Mouse (Mus musculus): ENCODE measurements around the gene Vps26a. TPM values are rescaled to one million over a fixed set of nuclear protein-coding genes. Genes with fewer than 3 reads are reported as not detected.
"Not testable (repeated sequence)": the region's sequence is repeated elsewhere in the genome, so short reads cannot be mapped to it uniquely, and the experiment has no call there.

Vps26a gene
- polyA plus RNA-seq, 1 experiment from 2014 or later = 79.8 TPM

- no peak for ATAC-seq (ENCODE audit: low FRiP score)
- Histone ChIP-seq H3K27me3 (no peaks in the 10 kb centered on the region), H3K4me3 (no peak overlapping the region), H3K9ac (no peak overlapping the region), H3K4me1 (peaks cover 6% of the 10 kb centered on the region), H3K27ac (no peak overlapping the region), H3K4me2 (replicated peaks) (no peak overlapping the region), H3K36me3 (no peaks in the 10 kb centered on the region), H3K9me3 (replicated peaks) (no peaks in the 10 kb centered on the region)
- WGBS = 45% methylated on average over 1 of the region's 1 CpGs
Observed at GRCm38 (mm10) chr10:62488266-62488665, 1.7 kb upstream of the Vps26a start.

- H3K27ac ChIP-seq = peak overlapping the region; percentile 87
- H3K9ac ChIP-seq = peak overlapping the region; percentile 85
- H3K4me2 ChIP-seq (replicated peaks) = peak overlapping the region; percentile 61
- peak overlapping the region; percentile 87 for H3K4me3 ChIP-seq
- under 1% methylated on average over 44 of the region's 48 CpGs for WGBS
- ATAC-seq (ENCODE audit: low FRiP score) = peak; percentile 89
- peaks cover 6% of the 10 kb centered on the region for H3K4me1 ChIP-seq
- no peaks in the 10 kb centered on the region for H3K27me3 ChIP-seq
- no peaks in the 10 kb centered on the region for H3K9me3 ChIP-seq (replicated peaks)
- H3K36me3 ChIP-seq = no peaks in the 10 kb centered on the region
Observed at GRCm38 (mm10) chr10:62485878-62486582, 575 bp downstream of the Vps26a start.

GRCm38 (mm10) chr10:62481108-62481852 is 5.3 kb downstream of the Vps26a start:
- ATAC-seq (ENCODE audit: low FRiP score) = no peak
- WGBS = 74% methylated on average over 7 of the region's 7 CpGs
- no peaks in the 10 kb centered on the region for H3K27me3 ChIP-seq

GRCm38 (mm10) chr10:62476980-62477379 is 9.6 kb downstream of the Vps26a start:
- no peak for ATAC-seq (ENCODE audit: low FRiP score)
- Histone ChIP-seq H3K36me3 (peaks cover 16% of the 10 kb centered on the region; the same call in 1 of the 2 replicates), H3K9ac (no peak overlapping the region), H3K27ac (no peak overlapping the region), H3K4me1 (no peaks in the 10 kb centered on the region), H3K9me3 (replicated peaks) (no peaks in the 10 kb centered on the region), H3K4me3 (no peak overlapping the region), H3K27me3 (no peaks in the 10 kb centered on the region), H3K4me2 (replicated peaks) (no peak overlapping the region)
- 82% methylated on average over 2 of the region's 2 CpGs for WGBS

More at GRCm38 (mm10) chr10:62481108-62481852, 5.3 kb downstream of the Vps26a start:
- no peak overlapping the region for H3K9ac ChIP-seq
- no peaks in the 10 kb centered on the region for H3K9me3 ChIP-seq (replicated peaks)
- no peak overlapping the region for H3K27ac ChIP-seq
- peaks cover 7% of the 10 kb centered on the region; the same call in 1 of the 2 replicates for H3K36me3 ChIP-seq
- peaks cover 6% of the 10 kb centered on the region for H3K4me1 ChIP-seq
- H3K4me2 ChIP-seq (replicated peaks) = no peak overlapping the region
- H3K4me3 ChIP-seq = no peak overlapping the region

- Histone ChIP-seq H3K9ac (no peak overlapping the region), H3K4me3 (no peak overlapping the region), H3K27ac (no peak overlapping the region), H3K9me3 (replicated peaks) (no peaks in the 10 kb centered on the region), H3K4me1 (no peaks in the 10 kb centered on the region), H3K4me2 (replicated peaks) (no peak overlapping the region), H3K36me3 (peaks cover 16% of the 10 kb centered on the region; the same call in 1 of the 2 replicates), H3K27me3 (no peaks in the 10 kb centered on the region)
- WGBS = 91% methylated on average over 10 of the region's 10 CpGs
- ATAC-seq (ENCODE audit: low FRiP score) = no peak
Observed at GRCm38 (mm10) chr10:62474944-62475343, 11.7 kb downstream of the Vps26a start.

GRCm38 (mm10) chr10:62471105-62471504 is 15.5 kb downstream of the Vps26a start:
- no peaks in the 10 kb centered on the region for H3K9me3 ChIP-seq (replicated peaks)
- 67% methylated on average over 5 of the region's 5 CpGs for WGBS
- no peak overlapping the region for H3K9ac ChIP-seq
- no peaks in the 10 kb centered on the region for H3K4me1 ChIP-seq
- H3K36me3 ChIP-seq = peaks cover 23% of the 10 kb centered on the region; the same call in 1 of the 2 replicates
- no peak for ATAC-seq (ENCODE audit: low FRiP score)
- H3K27me3 ChIP-seq = no peaks in the 10 kb centered on the region
- H3K27ac ChIP-seq = no peak overlapping the region
- no peak overlapping the region for H3K4me2 ChIP-seq (replicated peaks)
- H3K4me3 ChIP-seq = no peak overlapping the region

- Histone ChIP-seq H3K27me3 (no peaks in the 10 kb centered on the region), H3K4me1 (no peaks in the 10 kb centered on the region), H3K36me3 (peaks cover 17% of the 10 kb centered on the region; the same call in 1 of the 2 replicates), H3K4me2 (replicated peaks) (no peak overlapping the region), H3K9me3 (replicated peaks) (no peaks in the 10 kb centered on the region), H3K4me3 (no peak overlapping the region), H3K9ac (no peak overlapping the region), H3K27ac (no peak overlapping the region)
- WGBS = 96% methylated on average over 4 of the region's 4 CpGs
- ATAC-seq (ENCODE audit: low FRiP score) = no peak
Observed at GRCm38 (mm10) chr10:62469736-62470135, 16.9 kb downstream of the Vps26a start.

- no peaks in the 10 kb centered on the region for H3K27me3 ChIP-seq
- no peak overlapping the region for H3K27ac ChIP-seq
- peaks cover 43% of the 10 kb centered on the region for H3K36me3 ChIP-seq
- H3K9ac ChIP-seq = no peak overlapping the region
- H3K4me1 ChIP-seq = no peaks in the 10 kb centered on the region
- no peak overlapping the region for H3K4me3 ChIP-seq
- no peak for ATAC-seq (ENCODE audit: low FRiP score)
- H3K4me2 ChIP-seq (replicated peaks) = no peak overlapping the region
- H3K9me3 ChIP-seq (replicated peaks) = no peaks in the 10 kb centered on the region
Observed at GRCm38 (mm10) chr10:62461321-62461720, 25.3 kb downstream of the Vps26a start.

- not testable (repeated sequence) for H3K4me3 ChIP-seq; H3K9ac ChIP-seq; H3K9me3 ChIP-seq (replicated peaks); H3K4me2 ChIP-seq (replicated peaks); ATAC-seq (ENCODE audit: low FRiP score); H3K27ac ChIP-seq; H3K27me3 ChIP-seq
- H3K36me3 ChIP-seq = peaks cover 22% of the 10 kb centered on the region
- H3K4me1 ChIP-seq = peaks cover 20% of the 10 kb centered on the region
- WGBS = 72% methylated on average over 11 of the region's 11 CpGs
Observed at GRCm38 (mm10) chr10:62452001-62452400, 34.6 kb downstream of the Vps26a start.

GRCm38 (mm10) chr10:62450280-62450640 is 36.3 kb downstream of the Vps26a start:
- H3K4me2 ChIP-seq (replicated peaks) = peak overlapping the region; percentile 77
- peak overlapping the region; percentile 87 for H3K4me3 ChIP-seq
- peak; percentile 33 for ATAC-seq (ENCODE audit: low FRiP score)
- peak overlapping the region; percentile 78; the same call in 1 of the 2 replicates for H3K27ac ChIP-seq
- H3K9me3 ChIP-seq (replicated peaks) = no peaks in the 10 kb centered on the region
- H3K36me3 ChIP-seq = peaks cover 23% of the 10 kb centered on the region
- peaks cover 20% of the 10 kb centered on the region for H3K4me1 ChIP-seq
- H3K9ac ChIP-seq = peak overlapping the region; percentile 95
- H3K27me3 ChIP-seq = no peaks in the 10 kb centered on the region
- 39% methylated on average over 18 of the region's 18 CpGs for WGBS

GRCm38 (mm10) chr10:62449364-62450279 is 37.0 kb downstream of the Vps26a start, which contains the start of the genes 4930507D05Rik and Supv3l1:
Gene 4930507D05Rik (plus strand): TSS chr10:62449489.
Gene Supv3l1 (minus strand): TSS chr10:62449738.
- Histone ChIP-seq H3K4me1 (peaks cover 20% of the 10 kb centered on the region), H3K9me3 (replicated peaks) (no peaks in the 10 kb centered on the region), H3K4me3 (peak within 1 kb of the TSS; percentile 87), H3K27me3 (no peaks in the 10 kb centered on the region), H3K27ac (peak within 1 kb of the TSS; percentile 78), H3K36me3 (peaks cover 26% of the 10 kb centered on the region), H3K9ac (peak within 1 kb of the TSS; percentile 95), H3K4me2 (replicated peaks) (peak within 1 kb of the TSS; percentile 77)
- ATAC-seq (ENCODE audit: low FRiP score) = peak; percentile 90
- WGBS = under 1% methylated on average over 73 of the region's 73 CpGs

GRCm38 (mm10) chr10:62430427-62430826 is 56.2 kb downstream of the Vps26a start:
- WGBS = 95% methylated on average over 5 of the region's 5 CpGs
- H3K4me2 ChIP-seq (replicated peaks) = no peak overlapping the region
- H3K4me3 ChIP-seq = no peak overlapping the region
- ATAC-seq (ENCODE audit: low FRiP score) = no peak
- no peaks in the 10 kb centered on the region for H3K27me3 ChIP-seq
- peaks cover 74% of the 10 kb centered on the region for H3K36me3 ChIP-seq
- no peaks in the 10 kb centered on the region for H3K4me1 ChIP-seq
- H3K9me3 ChIP-seq (replicated peaks) = no peaks in the 10 kb centered on the region
- H3K9ac ChIP-seq = no peak overlapping the region
- H3K27ac ChIP-seq = no peak overlapping the region
